Mouse (Mus musculus): ENCODE data around the gene Gm10642.

- TF ChIP-seq CTCF (IDR thresholded peaks at IDR 0.05; ENCODE audit: low read depth, low read length): no peak
- peak; percentile 81; the same call in 1 of the 2 replicates for TF ChIP-seq POLR2A (IDR thresholded peaks at IDR 0.05; ENCODE audit: borderline replicate concordance, low read depth, low read length)
Observed at GRCm38 (mm10) chr9:70678682-70679131, 22.7 kb downstream of the Gm10642 start, which contains the start of gene Adam10.
